Mouse (Mus musculus) kidney, adult 2 months (tissue): ENCODE results near the gene Hdc.

Experiments
- CTCF ChIP-seq: fragments of 200-500 bp; conservative IDR thresholded peaks from 2 replicates; pipeline ENCODE4 v1.5.1; 2011; ENCODE audit warnings: low read depth, mild to moderate bottlenecking, control low read depth, low read length, moderate library complexity, mixed read lengths; ENCODE audit not compliant: insufficient read depth, insufficient read length
- POLR2A ChIP-seq: fragments of 200-500 bp; IDR thresholded peaks from one replicate; pipeline ENCODE4 v1.6.1; 2011; ENCODE audit warnings: low read depth, low read length, control low read depth

GRCm38 (mm10) chr2:126551244-126551890, 67.7 kb downstream of the Hdc start:
- TF ChIP-seq CTCF, result no peak
- TF ChIP-seq POLR2A, result no peak
